Mouse (Mus musculus): ENCODE measurements around the gene Gm45062.

- TF ChIP-seq CTCF (IDR thresholded peaks at IDR 0.05; ENCODE audit: extremely low read depth, insufficient read depth, insufficient read length, insufficient replicate concordance): no peak
- TF ChIP-seq POLR2A (IDR thresholded peaks at IDR 0.05; ENCODE audit: low read depth, low read length): no peak
Observed at GRCm38 (mm10) chr6:8374290-8374689, 115.0 kb downstream of the Gm45062 start.

All from spleen, adult 2 months (tissue).